Mouse (Mus musculus): ENCODE measurements around the gene Ece2. TPM values are rescaled to one million over a fixed set of nuclear protein-coding genes. Genes with fewer than 3 reads are reported as not detected.

Ece2 gene
- 0.47 TPM for polyA plus RNA-seq (2014; fragmentation: Illumina TruSeq; extraction: RNeasy Lipid Tissue Mini Kit (QIAGEN cat#74804); ENCODE audit: low read depth, low replicate concordance)

GRCm38 (mm10) chr16:20629731-20630634 lies at the start of gene Ece2:
Ece2 (plus strand) TSS chr16:20629828.

DNA sequence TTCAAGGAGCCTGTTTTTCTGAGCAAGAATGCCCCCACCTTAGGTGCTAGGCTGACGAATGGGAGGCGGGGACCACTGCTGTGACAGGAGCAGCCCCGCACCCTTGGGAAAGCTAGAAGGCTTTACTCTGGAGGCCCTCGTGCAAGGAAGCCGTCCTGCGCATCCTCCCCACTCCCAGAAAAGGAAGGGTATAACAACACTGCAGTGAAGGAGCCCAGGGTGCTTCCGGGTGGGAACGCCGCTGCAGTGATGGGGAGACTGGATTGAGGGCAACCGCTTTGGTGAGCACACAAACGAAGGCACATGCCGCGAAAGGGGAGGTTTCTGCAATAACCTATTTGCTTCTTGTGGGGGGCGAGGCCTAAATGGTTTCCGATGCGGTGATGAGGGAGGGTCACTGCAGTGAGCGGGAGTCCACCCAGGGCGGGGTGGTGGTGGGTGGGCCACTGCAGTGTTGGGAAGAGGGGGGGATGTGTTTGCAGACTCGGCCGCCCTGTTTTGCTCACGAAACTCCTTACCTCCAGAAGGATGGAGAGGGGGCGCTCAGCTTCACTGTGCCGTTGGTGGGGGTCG lies 40.2 kb upstream of the Ece2 start, which contains the start of gene Vwa5b2:
TSS of gene Vwa5b2 (plus strand) at position 106 of the 573 bp plus-strand sequence.

GRCm38 (mm10) chr16:20611357-20612227 lies 18.0 kb upstream of the Ece2 start, which contains the start of the genes Eef1akmt4, Gm49333 and Alg3:
Eef1akmt4 (plus strand) TSS chr16:20611593.
Gm49333 (plus strand) TSS chr16:20611610.
Alg3 (minus strand) TSS chr16:20611735.

DNA sequence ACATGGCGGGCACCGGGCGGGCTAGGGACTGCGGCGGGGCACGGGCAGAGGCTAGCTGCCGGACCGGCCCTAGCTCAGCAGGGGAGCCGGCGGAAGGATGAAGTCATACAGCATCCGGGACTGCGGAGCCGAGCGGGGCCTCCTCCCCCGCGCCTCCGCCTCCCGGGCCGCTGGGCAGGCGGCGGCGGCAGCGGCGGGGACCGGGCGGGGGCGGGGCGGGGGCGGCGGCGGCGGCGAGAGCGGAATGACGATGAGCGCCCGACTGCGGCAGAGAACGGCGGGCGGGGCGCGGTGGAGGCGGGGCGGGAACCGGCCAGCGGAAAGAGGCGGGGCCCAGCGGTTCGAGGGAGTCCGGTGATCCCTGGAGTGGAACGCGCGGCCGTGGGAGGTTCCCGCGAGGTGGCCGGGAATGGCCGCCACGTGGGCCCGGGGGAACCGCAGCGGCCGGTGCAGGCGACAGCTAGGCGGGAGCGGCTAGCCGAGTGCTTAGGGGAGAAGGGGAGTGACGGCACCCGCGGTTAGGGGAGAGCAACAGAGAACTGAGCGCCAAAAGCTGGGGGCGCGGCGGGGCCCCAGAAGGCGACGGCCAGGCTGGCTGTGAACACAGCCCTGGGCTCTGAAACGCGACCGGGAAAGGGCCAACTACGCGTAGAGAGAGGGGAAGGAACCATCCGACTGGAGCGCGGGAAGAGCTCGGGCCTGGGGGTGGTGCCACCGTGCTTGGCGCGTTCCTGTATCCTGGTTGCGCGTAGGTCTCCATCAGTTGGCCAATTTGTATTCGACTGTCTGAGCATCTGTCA lies 8.2 kb upstream of the Ece2 start, which contains the start of gene Camk2n2:
TSS of gene Camk2n2 (minus strand) at position 97 of the 800 bp plus-strand sequence.

DNA sequence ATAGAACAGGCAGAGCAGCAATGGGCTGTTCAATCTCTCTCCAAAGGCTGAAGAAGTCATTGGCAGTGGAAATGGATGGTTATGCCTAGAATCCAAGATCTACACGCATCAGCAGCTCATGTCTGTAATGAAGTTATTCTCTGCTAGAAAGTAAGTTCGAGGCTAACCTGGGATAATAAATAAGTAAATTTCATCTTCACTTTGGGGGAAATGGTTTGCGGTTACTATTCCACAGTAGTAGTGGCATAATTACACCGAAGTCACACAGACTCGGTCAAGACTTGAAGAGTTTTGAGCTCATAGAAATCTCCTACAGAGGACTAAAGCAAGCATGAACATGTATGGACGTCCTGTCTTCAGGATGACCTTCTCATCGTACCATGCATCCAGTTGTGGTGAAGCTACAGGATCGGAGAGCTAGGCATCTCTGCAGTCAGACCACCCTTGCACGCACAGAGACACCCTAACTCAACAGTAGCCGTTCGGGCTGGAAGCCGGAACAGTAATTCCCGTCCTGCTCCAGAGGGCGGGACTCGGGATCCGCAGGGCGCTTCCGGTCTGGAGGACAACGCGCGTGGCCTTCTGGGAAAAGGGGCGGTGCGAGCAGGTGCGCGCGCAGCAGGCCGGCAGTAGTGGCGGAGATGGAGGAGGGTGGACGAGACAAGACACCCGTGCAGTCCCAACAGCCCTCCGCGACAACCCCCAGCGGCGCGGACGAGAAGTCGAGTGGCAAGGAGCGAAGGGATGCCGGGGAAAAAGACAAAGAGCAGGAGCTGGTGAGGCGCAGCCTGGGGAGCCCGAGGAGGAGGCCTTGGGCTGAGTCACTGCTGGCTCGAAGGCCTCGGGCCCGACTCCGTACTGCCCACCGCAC lies 21.7 kb downstream of the Ece2 start, which contains the start of gene Psmd2:
TSS of gene Psmd2 (plus strand) at position 577 of the 871 bp plus-strand sequence.

GRCm38 (mm10) chr16:20668013-20668412 lies 38.4 kb downstream of the Ece2 start, which contains the start of gene Eif4g1:
Eif4g1 (plus strand) TSS chr16:20668313.

GRCm38 (mm10) chr16:20693111-20693701 lies 63.6 kb downstream of the Ece2 start, which contains the start of gene Fam131a:
Fam131a (plus strand) TSS chr16:20693241.

Other genes with a start within 250 kb of the Ece2 start
- 21.1 TPM for gene Abcc5, start 203.4 kb upstream of the Ece2 start, polyA plus RNA-seq (2014; fragmentation: Illumina TruSeq; extraction: RNeasy Lipid Tissue Mini Kit (QIAGEN cat#74804); ENCODE audit: low read depth, low replicate concordance)
- gene Eif2b5, start 131.0 kb upstream of the Ece2 start, polyA plus RNA-seq (2014; fragmentation: Illumina TruSeq; extraction: RNeasy Lipid Tissue Mini Kit (QIAGEN cat#74804); ENCODE audit: low read depth, low replicate concordance) = 7.8 TPM
- gene Dvl3, start 112.8 kb upstream of the Ece2 start, polyA plus RNA-seq (2014; fragmentation: Illumina TruSeq; extraction: RNeasy Lipid Tissue Mini Kit (QIAGEN cat#74804); ENCODE audit: low read depth, low replicate concordance) = 23.3 TPM
- 87.0 TPM for gene Ap2m1, start 94.3 kb upstream of the Ece2 start, polyA plus RNA-seq (2014; fragmentation: Illumina TruSeq; extraction: RNeasy Lipid Tissue Mini Kit (QIAGEN cat#74804); ENCODE audit: low read depth, low replicate concordance)
- 9.1 TPM for gene Abcf3, start 81.3 kb upstream of the Ece2 start, polyA plus RNA-seq (2014; fragmentation: Illumina TruSeq; extraction: RNeasy Lipid Tissue Mini Kit (QIAGEN cat#74804); ENCODE audit: low read depth, low replicate concordance)
- gene Vwa5b2, start 40.4 kb upstream of the Ece2 start, polyA plus RNA-seq (2014; fragmentation: Illumina TruSeq; extraction: RNeasy Lipid Tissue Mini Kit (QIAGEN cat#74804); ENCODE audit: low read depth, low replicate concordance) = 0.76 TPM
- gene Eef1akmt4, start 18.2 kb upstream of the Ece2 start, polyA plus RNA-seq (2014; fragmentation: Illumina TruSeq; extraction: RNeasy Lipid Tissue Mini Kit (QIAGEN cat#74804); ENCODE audit: low read depth, low replicate concordance) = 1.9 TPM
- gene Gm49333, start 18.2 kb upstream of the Ece2 start, polyA plus RNA-seq (2014; fragmentation: Illumina TruSeq; extraction: RNeasy Lipid Tissue Mini Kit (QIAGEN cat#74804); ENCODE audit: low read depth, low replicate concordance) = not detected
- gene Alg3, start 18.1 kb upstream of the Ece2 start, polyA plus RNA-seq (2014; fragmentation: Illumina TruSeq; extraction: RNeasy Lipid Tissue Mini Kit (QIAGEN cat#74804); ENCODE audit: low read depth, low replicate concordance) = 3.7 TPM
- gene Camk2n2, start 8.5 kb upstream of the Ece2 start, polyA plus RNA-seq (2014; fragmentation: Illumina TruSeq; extraction: RNeasy Lipid Tissue Mini Kit (QIAGEN cat#74804); ENCODE audit: low read depth, low replicate concordance) = 0.47 TPM
- 56.0 TPM for gene Psmd2, start 21.8 kb downstream of the Ece2 start, polyA plus RNA-seq (2014; fragmentation: Illumina TruSeq; extraction: RNeasy Lipid Tissue Mini Kit (QIAGEN cat#74804); ENCODE audit: low read depth, low replicate concordance)
- gene Eif4g1, start 38.5 kb downstream of the Ece2 start, polyA plus RNA-seq (2014; fragmentation: Illumina TruSeq; extraction: RNeasy Lipid Tissue Mini Kit (QIAGEN cat#74804); ENCODE audit: low read depth, low replicate concordance) = 135 TPM
- not detected for gene Fam131a, start 63.4 kb downstream of the Ece2 start, polyA plus RNA-seq (2014; fragmentation: Illumina TruSeq; extraction: RNeasy Lipid Tissue Mini Kit (QIAGEN cat#74804); ENCODE audit: low read depth, low replicate concordance)
- 26.0 TPM for gene Polr2h, start 87.8 kb downstream of the Ece2 start, polyA plus RNA-seq (2014; fragmentation: Illumina TruSeq; extraction: RNeasy Lipid Tissue Mini Kit (QIAGEN cat#74804); ENCODE audit: low read depth, low replicate concordance)
- gene Clcn2, start 87.9 kb downstream of the Ece2 start, polyA plus RNA-seq (2014; fragmentation: Illumina TruSeq; extraction: RNeasy Lipid Tissue Mini Kit (QIAGEN cat#74804); ENCODE audit: low read depth, low replicate concordance) = 5.6 TPM
- gene Chrd, start 103.3 kb downstream of the Ece2 start, polyA plus RNA-seq (2014; fragmentation: Illumina TruSeq; extraction: RNeasy Lipid Tissue Mini Kit (QIAGEN cat#74804); ENCODE audit: low read depth, low replicate concordance) = 0.28 TPM
- gene Thpo, start 104.7 kb downstream of the Ece2 start, polyA plus RNA-seq (2014; fragmentation: Illumina TruSeq; extraction: RNeasy Lipid Tissue Mini Kit (QIAGEN cat#74804); ENCODE audit: low read depth, low replicate concordance) = 0.47 TPM

All from sigmoid colon, adult 10 weeks (tissue).